Comparison of ENCODE assay signal across 11 mouse cellular contexts in the genomic region with DNA sequence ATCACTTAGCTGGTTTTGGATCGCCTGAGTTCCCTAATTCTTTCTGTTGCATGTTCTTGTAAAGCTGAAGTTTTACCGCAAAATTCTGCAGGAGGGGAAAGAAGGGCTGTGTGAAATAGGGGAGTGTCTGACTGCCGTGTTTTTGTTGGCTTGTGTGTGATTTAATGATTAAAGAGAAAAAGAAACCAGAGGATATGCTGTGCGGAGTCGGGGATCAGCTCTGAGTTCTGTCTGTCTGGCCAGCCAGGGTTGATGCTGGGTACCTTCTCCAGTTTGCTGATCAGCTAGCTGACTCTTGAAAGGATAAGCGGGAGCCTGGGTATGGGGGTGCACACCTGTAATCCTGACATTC. TPM values are rescaled to one million over a fixed set of nuclear protein-coding genes. Genes with fewer than 3 reads are reported as not detected.
DNase-seq lines count a peak whose midpoint lies in the region; ATAC-seq and TF ChIP-seq lines count a peak whose summit lies in the region.
"Had no signal": no experiment of that assay in that cellular context is flagged by ENCODE, and none has a peak within 500 bp of the region (broad histone marks: within the 10 kb centered on the region; RNA-seq: fewer than 3 reads in every experiment).

No protein-coding gene starts in this region.

- H3K27ac ChIP-seq in kidney, postnatal 0 days: 0 out of 2 replicates have a peak overlapping the region, but pooled peaks have one; percentile 25
- H3K27ac ChIP-seq in bone marrow macrophage, adult 2 months (ENCODE audit: insufficient read depth, low read depth, low read length): no peak overlapping the region
- no peak overlapping the region for H3K27ac ChIP-seq in hindbrain, embryonic 14.5 days
- H3K27ac ChIP-seq in liver, postnatal 0 days (ENCODE audit: low read depth): peak overlapping the region; percentile 18; the same call in 1 of the 2 replicates

- no peak for TF ChIP-seq CTCF in kidney, postnatal 0 days (IDR thresholded peaks at IDR 0.05; ENCODE audit: low read depth)
- TF ChIP-seq CTCF in bone marrow macrophage, adult 2 months (IDR thresholded peaks at IDR 0.05; ENCODE audit: low read depth, low read length): no peak
- TF ChIP-seq CTCF in liver, postnatal 0 days (IDR thresholded peaks at IDR 0.05; ENCODE audit: low read depth): no peak

- H3K27me3 ChIP-seq in kidney, postnatal 0 days (ENCODE audit: insufficient read depth, low read length): no peaks in the 10 kb centered on the region
- H3K27me3 ChIP-seq in hindbrain, embryonic 14.5 days (ENCODE audit: control insufficient read depth, insufficient read depth, low read length): no peaks in the 10 kb centered on the region
- H3K27me3 ChIP-seq in liver, postnatal 0 days (ENCODE audit: insufficient read depth, low read length): no peaks in the 10 kb centered on the region

- H3K9me3 ChIP-seq in kidney, postnatal 0 days (replicated peaks; ENCODE audit: low read length): no peaks in the 10 kb centered on the region
- no peaks in the 10 kb centered on the region for H3K9me3 ChIP-seq in hindbrain, embryonic 14.5 days (ENCODE audit: control insufficient read depth, low read length)
- H3K9me3 ChIP-seq in liver, postnatal 0 days (ENCODE audit: low read length): no peaks in the 10 kb centered on the region

- no peak for ATAC-seq in kidney, postnatal 0 days (replicated peaks; ENCODE audit: low FRiP score, low read depth)
- no peak for ATAC-seq in hindbrain, embryonic 14.5 days (ENCODE audit: low FRiP score)
- ATAC-seq in liver, postnatal 0 days: peak; percentile 40; the same call in 1 of the 2 replicates

- peak overlapping the region; percentile 28; the same call in 1 of the 2 replicates for H3K9ac ChIP-seq in kidney, postnatal 0 days (ENCODE audit: low read depth, low read length)
- 0 out of 2 replicates have a peak overlapping the region, but pooled peaks have one; percentile 17 for H3K9ac ChIP-seq in hindbrain, embryonic 14.5 days
- H3K9ac ChIP-seq in liver, postnatal 0 days (replicated peaks): peak overlapping the region; percentile 36; the same call in 1 of the 2 replicates

- peak overlapping the region; percentile 63 for H3K4me2 ChIP-seq in kidney, postnatal 0 days (ENCODE audit: low read length)
- peak overlapping the region; percentile 33; the same call in 1 of the 2 replicates for H3K4me2 ChIP-seq in hindbrain, embryonic 14.5 days (replicated peaks)
- peak overlapping the region; percentile 69 for H3K4me2 ChIP-seq in liver, postnatal 0 days (ENCODE audit: low read depth, low read length)

- no peak for TF ChIP-seq EP300 in liver, postnatal 0 days (IDR thresholded peaks at IDR 0.05; ENCODE audit: low read depth)

- peak overlapping the region; percentile 30 for H3K4me3 ChIP-seq in kidney, postnatal 0 days (replicated peaks; ENCODE audit: low read depth, low read length)
- peak overlapping the region; percentile 17; the same call in 1 of the 2 replicates for H3K4me3 ChIP-seq in bone marrow macrophage, adult 2 months (ENCODE audit: insufficient read depth, low read length)
- H3K4me3 ChIP-seq in hindbrain, embryonic 14.5 days (replicated peaks; ENCODE audit: low read length): no peak overlapping the region
- H3K4me3 ChIP-seq in liver, postnatal 0 days (ENCODE audit: low read depth, low read length): peak overlapping the region; percentile 27

- no peak for DNase-seq in kidney, postnatal 0 days (ENCODE audit: low spot score)
- no peak for DNase-seq in kidney, postnatal 14 days
- DNase-seq in hindbrain, embryonic 14.5 days (ENCODE audit: low spot score): no peak
- DNase-seq in liver, postnatal 0 days: no peak
- no peak for DNase-seq in urinary bladder, postnatal 14 days (ENCODE audit: low spot score)
- no peak for DNase-seq in right cerebral cortex, adult 18-20 months
- DNase-seq in left cerebral cortex, adult 8-10 months (ENCODE audit: low spot score in 2 of 2): no peak
- DNase-seq: cerebellum, adult 2 months had no signal

- no peaks in the 10 kb centered on the region for H3K36me3 ChIP-seq in kidney, postnatal 0 days (ENCODE audit: insufficient read depth, low read length)
- no peaks in the 10 kb centered on the region for H3K36me3 ChIP-seq in hindbrain, embryonic 14.5 days (replicated peaks; ENCODE audit: control insufficient read depth, insufficient read depth)
- 0 out of 2 replicates have a peak, but pooled peaks cover 3% of the 10 kb centered on the region for H3K36me3 ChIP-seq in liver, postnatal 0 days (replicated peaks; ENCODE audit: insufficient read depth, low read length)

- H3K4me1 ChIP-seq in kidney, postnatal 0 days (replicated peaks; ENCODE audit: insufficient read depth, low read length): 0 out of 2 replicates have a peak, but pooled peaks cover 10% of the 10 kb centered on the region
- peaks cover 10% of the 10 kb centered on the region for H3K4me1 ChIP-seq in bone marrow macrophage, adult 2 months (ENCODE audit: control insufficient read depth, insufficient read depth, low read length)
- no peaks in the 10 kb centered on the region for H3K4me1 ChIP-seq in hindbrain, embryonic 14.5 days (replicated peaks; ENCODE audit: control insufficient read depth, insufficient read depth, low read length)
- peaks cover 14% of the 10 kb centered on the region for H3K4me1 ChIP-seq in liver, postnatal 0 days (ENCODE audit: insufficient read depth)

- WGBS in kidney, postnatal 0 days: 27% methylated on average over 6 of the region's 6 CpGs
- 68% methylated on average over 6 of the region's 6 CpGs for WGBS in hindbrain, embryonic 14.5 days
- WGBS in liver, postnatal 0 days (ENCODE audit: insufficient replicate concordance): 12% methylated on average over 6 of the region's 6 CpGs

- no peak for TF ChIP-seq POLR2A in bone marrow macrophage, adult 2 months (IDR thresholded peaks at IDR 0.05; ENCODE audit: borderline replicate concordance, low read depth, low read length)

RNA-seq across cellular contexts. Expression of a gene that starts 9.4 kb away (rescaled TPM):
- polyA plus RNA-seq in kidney, postnatal 0 days (2015; fragmentation: Nextera tagmentation; extraction: Ambion mirVana): 1.6 and 2.5 TPM in 2 replicates
- 0.33 and 0.75 TPM in 2 replicates for polyA plus RNA-seq in bone marrow macrophage, adult 2 months (2012; ENCODE audit: insufficient read depth, insufficient read length, missing spikeins)
- polyA plus RNA-seq in hindbrain, embryonic 14.5 days (2014; fragmentation: Nextera tagmentation; extraction: Ambion mirVana): 0.47 and 0.57 TPM in 2 replicates
- polyA plus RNA-seq in liver, postnatal 0 days (2015; fragmentation: Nextera tagmentation; extraction: Ambion mirVana): 1.1 TPM in 2 replicates
- total RNA-seq in left cerebral cortex, adult 8-10 months (2022): under 1 TPM; 0.14 to 0.57 (median 0.17) TPM

RNA-seq across cellular contexts. Expression of a gene that starts 31.6 kb away (rescaled TPM):
- polyA plus RNA-seq in kidney, postnatal 0 days (2015; fragmentation: Nextera tagmentation; extraction: Ambion mirVana): not detected in 2 replicates
- not detected in 2 replicates for polyA plus RNA-seq in bone marrow macrophage, adult 2 months (2012; ENCODE audit: insufficient read depth, insufficient read length, missing spikeins)
- polyA plus RNA-seq in hindbrain, embryonic 14.5 days (2014; fragmentation: Nextera tagmentation; extraction: Ambion mirVana): not detected in 2 replicates
- not detected in 2 replicates for polyA plus RNA-seq in liver, postnatal 0 days (2015; fragmentation: Nextera tagmentation; extraction: Ambion mirVana)
- total RNA-seq in left cerebral cortex, adult 8-10 months (2022): not detected
- total RNA-seq: gastrocnemius, adult 18-20 months had no signal
- polyA plus RNA-seq: cerebellum, adult 2 months; small intestine, adult 2 months had no signal

RNA-seq across cellular contexts. Expression of a gene that starts 38.7 kb away (rescaled TPM):
- polyA plus RNA-seq in kidney, postnatal 0 days (2015; fragmentation: Nextera tagmentation; extraction: Ambion mirVana): not detected in 2 replicates
- polyA plus RNA-seq in bone marrow macrophage, adult 2 months (2012; ENCODE audit: insufficient read depth, insufficient read length, missing spikeins): not detected in 2 replicates
- 0.96 TPM in 1 of 2 replicates, not detected in the other for polyA plus RNA-seq in hindbrain, embryonic 14.5 days (2014; fragmentation: Nextera tagmentation; extraction: Ambion mirVana)
- polyA plus RNA-seq in liver, postnatal 0 days (2015; fragmentation: Nextera tagmentation; extraction: Ambion mirVana): not detected in 2 replicates
- not detected for total RNA-seq in left cerebral cortex, adult 8-10 months (2022)
- total RNA-seq: gastrocnemius, adult 18-20 months had no signal
- polyA plus RNA-seq: cerebellum, adult 2 months; small intestine, adult 2 months had no signal

RNA-seq across cellular contexts. Expression of a gene that starts 48.4 kb away (rescaled TPM):
- not detected in 2 replicates for polyA plus RNA-seq in kidney, postnatal 0 days (2015; fragmentation: Nextera tagmentation; extraction: Ambion mirVana)
- polyA plus RNA-seq in bone marrow macrophage, adult 2 months (2012; ENCODE audit: insufficient read depth, insufficient read length, missing spikeins): not detected in 2 replicates
- not detected in 2 replicates for polyA plus RNA-seq in hindbrain, embryonic 14.5 days (2014; fragmentation: Nextera tagmentation; extraction: Ambion mirVana)
- not detected in 2 replicates for polyA plus RNA-seq in liver, postnatal 0 days (2015; fragmentation: Nextera tagmentation; extraction: Ambion mirVana)
- total RNA-seq in left cerebral cortex, adult 8-10 months (2022): not detected
- total RNA-seq: gastrocnemius, adult 18-20 months had no signal
- polyA plus RNA-seq: cerebellum, adult 2 months; small intestine, adult 2 months had no signal

RNA-seq across cellular contexts. Expression of a gene that starts 53.6 kb away (rescaled TPM):
- polyA plus RNA-seq in kidney, postnatal 0 days (2015; fragmentation: Nextera tagmentation; extraction: Ambion mirVana): not detected in 2 replicates
- polyA plus RNA-seq in bone marrow macrophage, adult 2 months (2012; ENCODE audit: insufficient read depth, insufficient read length, missing spikeins): not detected in 2 replicates
- polyA plus RNA-seq in hindbrain, embryonic 14.5 days (2014; fragmentation: Nextera tagmentation; extraction: Ambion mirVana): not detected in 2 replicates
- not detected in 2 replicates for polyA plus RNA-seq in liver, postnatal 0 days (2015; fragmentation: Nextera tagmentation; extraction: Ambion mirVana)
- total RNA-seq in left cerebral cortex, adult 8-10 months (2022): not detected
- total RNA-seq: gastrocnemius, adult 18-20 months had no signal
- polyA plus RNA-seq: cerebellum, adult 2 months; small intestine, adult 2 months had no signal

Comparison
In these comparisons a context has a peak if more than half of its experiments do, and no peak if none do; other contexts are left out.
1. H3K27ac ChIP-seq: peak in kidney, postnatal 0 days (single experiment) and liver, postnatal 0 days (single experiment); none in bone marrow macrophage, adult 2 months (single experiment) and hindbrain, embryonic 14.5 days (single experiment).
2. Peak in every context shown above with its lines, with median percentiles within 50 percentile points of each other: H3K4me2 ChIP-seq and H3K9ac ChIP-seq.